Comparison of ENCODE assay signal across 9 mouse cellular contexts in the genomic region with DNA sequence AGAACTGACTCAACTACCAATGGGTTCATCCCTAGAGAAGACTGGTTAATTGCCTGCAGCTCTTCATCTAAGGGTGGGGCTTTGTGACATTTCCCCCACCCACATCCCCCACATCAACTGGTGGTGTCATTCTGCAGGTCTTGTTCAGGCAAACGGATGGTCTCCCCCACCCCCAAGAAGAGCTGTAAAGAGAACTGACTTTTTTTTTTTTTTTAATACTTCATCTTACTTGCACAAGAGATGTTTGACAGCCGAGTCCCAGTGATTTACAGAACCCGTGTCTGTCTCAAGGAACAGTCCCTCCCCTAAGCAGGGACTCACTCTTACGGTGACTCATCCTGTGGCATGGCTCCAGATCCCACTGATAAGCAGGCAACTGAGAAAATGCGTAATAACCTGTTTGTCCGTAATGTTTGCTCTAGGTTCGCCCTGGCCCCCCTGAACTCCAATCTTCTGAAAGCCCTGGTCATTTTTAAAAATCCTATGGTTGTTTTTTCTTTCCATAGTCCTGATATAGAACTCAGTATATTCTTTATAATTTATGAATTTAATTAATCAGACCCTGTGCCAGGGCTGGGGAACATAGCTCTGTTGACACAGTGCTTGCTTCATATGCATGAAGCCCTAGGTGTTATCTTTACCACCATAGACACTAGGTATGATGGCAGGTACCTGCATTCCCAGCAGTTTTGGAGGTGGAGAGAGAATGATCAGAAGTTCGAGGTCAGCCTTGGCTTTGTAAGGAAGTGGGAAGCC. TPM values are rescaled to one million over a fixed set of nuclear protein-coding genes. Genes with fewer than 3 reads are reported as not detected.
A peak's percentile ranks its signal among the peaks of the same experiment; 100 is the strongest.
DNase-seq lines count a peak whose midpoint lies in the region; ATAC-seq and TF ChIP-seq lines count a peak whose summit lies in the region.
"Had no signal": no experiment of that assay in that cellular context is flagged by ENCODE, and none has a peak within 500 bp of the region (broad histone marks: within the 10 kb centered on the region; RNA-seq: fewer than 3 reads in every experiment).

No protein-coding gene starts in this region.

- H3K27ac ChIP-seq in limb, embryonic 10.5 days, result 0 out of 2 replicates have a peak overlapping the region, but pooled peaks have one; percentile 9

- H3K4me1 ChIP-seq in lung, adult 2 months (ENCODE audit: control insufficient read depth, insufficient read depth, low read length), result peaks cover 6% of the 10 kb centered on the region
- peaks cover 39% of the 10 kb centered on the region for H3K4me1 ChIP-seq in limb, embryonic 10.5 days

- H3K27me3 ChIP-seq in limb, embryonic 10.5 days (ENCODE audit: low read depth, poor library complexity, severe bottlenecking), result peaks cover 11% of the 10 kb centered on the region; the same call in 1 of the 2 replicates

- H3K4me3 ChIP-seq in lung, adult 2 months (replicated peaks; ENCODE audit: extremely low read depth, low read depth, low read length), result no peak overlapping the region
- no peak overlapping the region for H3K4me3 ChIP-seq in limb, embryonic 10.5 days

- 34% methylated on average over 8 of the region's 8 CpGs for WGBS in lung, adult 2 months
- 71% methylated on average over 8 of the region's 8 CpGs for WGBS in limb, embryonic 10.5 days

- TF ChIP-seq CTCF in lung, adult 2 months (IDR thresholded peaks at IDR 0.05; ENCODE audit: insufficient read depth, low read length), result no peak

- no peak for TF ChIP-seq POLR2A in lung, adult 2 months (IDR thresholded peaks at IDR 0.05; ENCODE audit: borderline replicate concordance, extremely low read depth, low read depth, low read length)

- H3K36me3 ChIP-seq in limb, embryonic 10.5 days, result no peaks in the 10 kb centered on the region

- no peaks in the 10 kb centered on the region for H3K9me3 ChIP-seq in limb, embryonic 10.5 days (replicated peaks)

- peak; percentile 58 to 70 for DNase-seq in lung, adult 18-20 months
- DNase-seq in lung, adult 2 months, result no peak
- peak; percentile 91 for DNase-seq in adrenal gland, postnatal 10 days
- no peak for DNase-seq in limb, embryonic 10.5 days (ENCODE audit: low spot score)
- peak; percentile 32 for DNase-seq in urinary bladder, postnatal 10 days (ENCODE audit: low spot score)
- DNase-seq in frontal cortex, postnatal 10 days (ENCODE audit: low spot score in 2 of 2), result no peak
- DNase-seq in frontal cortex, postnatal 14 days (ENCODE audit: low spot score in 2 of 2), result no peak
- DNase-seq: thymus, postnatal 14 days had no signal

- no peak for ATAC-seq in erythroid progenitor cell, adult 5-6 weeks (replicated peaks; ENCODE audit: low FRiP score, poor library complexity, severe bottlenecking)

RNA-seq across cellular contexts. Expression of a gene that starts 5.8 kb away (rescaled TPM):
- polyA plus RNA-seq in lung, adult 2 months (2012; rRNA removed), result 44.8 and 47.3 TPM in 2 replicates
- 100 to 1,000 TPM; 125 to 160 TPM for total RNA-seq in adrenal gland, postnatal 10 days (2021)
- polyA plus RNA-seq in limb, embryonic 10.5 days (2016; fragmentation: Nextera tagmentation; extraction: Ambion mirVana), result 12.1 and 13.6 TPM in 2 replicates
- total RNA-seq in erythroid progenitor cell, adult 5-6 weeks (2015; ENCODE audit: low replicate concordance), result 1.8 and 5.4 TPM in 2 replicates
- 1.0 and 4.7 TPM in 2 replicates for total RNA-seq in erythroid progenitor cell, adult 5-6 weeks (2017; ENCODE audit: low replicate concordance)

RNA-seq across cellular contexts. Expression of a gene that starts 35.7 kb away (rescaled TPM):
- 0.71 and 1.1 TPM in 2 replicates for polyA plus RNA-seq in lung, adult 2 months (2012; rRNA removed)
- total RNA-seq in adrenal gland, postnatal 10 days (2021), result 1 to 10 TPM; 2.6 to 3.5 TPM
- polyA plus RNA-seq in limb, embryonic 10.5 days (2016; fragmentation: Nextera tagmentation; extraction: Ambion mirVana), result 0.73 and 1.3 TPM in 2 replicates
- not detected in 2 replicates for total RNA-seq in erythroid progenitor cell, adult 5-6 weeks (2015; ENCODE audit: low replicate concordance)
- total RNA-seq in erythroid progenitor cell, adult 5-6 weeks (2017; ENCODE audit: low replicate concordance), result not detected in 2 replicates

Comparison
In these comparisons a context has a peak if more than half of its experiments do, and no peak if none do; other contexts are left out.
1. DNase-seq: peak in lung, adult 18-20 months (2 of 2), adrenal gland, postnatal 10 days (single experiment) and urinary bladder, postnatal 10 days (single experiment); none in lung, adult 2 months (single experiment), limb, embryonic 10.5 days (single experiment), frontal cortex, postnatal 10 days (0 of 2) and frontal cortex, postnatal 14 days (0 of 2).
2. RNA of a gene that starts 5.8 kb away (total RNA-seq): 125 to 160 TPM in adrenal gland, postnatal 10 days; 1.0 to 5.4 TPM in erythroid progenitor cell, adult 5-6 weeks; every median in the first group is over 10 times any median in the second.